Mouse (Mus musculus) forebrain, embryonic 11.5 days (tissue): ENCODE data around the gene Dlat. TPM values are rescaled to one million over a fixed set of nuclear protein-coding genes. Genes with fewer than 3 reads are reported as not detected.

ENCODE experiments used
- ATAC-seq: fragments of 200-750 bp; cut with Nextera tagmentation; replicated peaks from 2 replicates; pipeline ENCODE4 v1.8.0; 2017; ENCODE audit warnings: moderate TSS enrichment; ENCODE audit not compliant: low FRiP score
- DNase-seq: peaks from one replicate; pipeline ENCODE4 v3.0.0-alpha.2; 2017; ENCODE audit warnings: low spot score
- H3K27ac ChIP-seq: fragments of 300-500 bp; sonication (generic); 2 replicates; pipeline ENCODE4 v1.5.1; 2014; ENCODE audit warnings: low read depth, low read length
- H3K27me3 ChIP-seq: fragments of 300-500 bp; sonication (generic); 2 replicates; pipeline ENCODE4 v1.6.1; 2014; ENCODE audit warnings: mild to moderate bottlenecking, low read length, mixed read lengths; ENCODE audit not compliant: control insufficient read depth, insufficient read depth
- H3K36me3 ChIP-seq: fragments of 300-500 bp; sonication (generic); 2 replicates; pipeline ENCODE4 v1.6.1; 2014; ENCODE audit warnings: mild to moderate bottlenecking, low read length, moderate library complexity, mixed read lengths; ENCODE audit not compliant: control insufficient read depth, insufficient read depth
- H3K4me1 ChIP-seq: fragments of 300-500 bp; sonication (generic); replicated peaks from 2 replicates; pipeline ENCODE4 v1.6.1; 2014; ENCODE audit warnings: low read length, mixed read lengths; ENCODE audit not compliant: control insufficient read depth, insufficient read depth
- H3K4me2 ChIP-seq: fragments of 300-500 bp; sonication (generic); 2 replicates; pipeline ENCODE4 v1.6.1; 2014; ENCODE audit warnings: low read depth, mild to moderate bottlenecking, low read length, moderate library complexity, mixed read lengths; ENCODE audit not compliant: severe bottlenecking
- H3K4me3 ChIP-seq: fragments of 300-500 bp; sonication (generic); 2 replicates; pipeline ENCODE4 v1.5.1; 2014; ENCODE audit warnings: low read depth, low read length
- H3K9ac ChIP-seq: fragments of 300-500 bp; sonication (generic); 2 replicates; pipeline ENCODE4 v1.6.1; 2014; ENCODE audit warnings: low read length
- H3K9me3 ChIP-seq: fragments of 300-500 bp; sonication (generic); 2 replicates; pipeline ENCODE4 v1.6.1; 2016; ENCODE audit warnings: low read length, mixed read lengths; ENCODE audit not compliant: control insufficient read depth
- WGBS: fragments of 180-500 bp; shearing (Covaris S2); extraction: QIAGEN DNeasy Blood & Tissue Kit; methylation state at CpG from one replicate; pipeline ENCODE4 v1.1.7; 2014; 5-methylcytosine and 5-hydroxymethylcytosine counted together
- polyA plus RNA-seq: library from polyadenylated mRNA; unstranded; fragments of >200 nt; fragmentation: Nextera tagmentation; extraction: Ambion mirVana; gene quantifications from 2 replicates; pipeline ENCODE4 v1.2.1, GENCODE M21; 2014

Gene Dlat
- polyA plus RNA-seq, 1 experiment from 2014 or later: 57.7 TPM

DNA sequence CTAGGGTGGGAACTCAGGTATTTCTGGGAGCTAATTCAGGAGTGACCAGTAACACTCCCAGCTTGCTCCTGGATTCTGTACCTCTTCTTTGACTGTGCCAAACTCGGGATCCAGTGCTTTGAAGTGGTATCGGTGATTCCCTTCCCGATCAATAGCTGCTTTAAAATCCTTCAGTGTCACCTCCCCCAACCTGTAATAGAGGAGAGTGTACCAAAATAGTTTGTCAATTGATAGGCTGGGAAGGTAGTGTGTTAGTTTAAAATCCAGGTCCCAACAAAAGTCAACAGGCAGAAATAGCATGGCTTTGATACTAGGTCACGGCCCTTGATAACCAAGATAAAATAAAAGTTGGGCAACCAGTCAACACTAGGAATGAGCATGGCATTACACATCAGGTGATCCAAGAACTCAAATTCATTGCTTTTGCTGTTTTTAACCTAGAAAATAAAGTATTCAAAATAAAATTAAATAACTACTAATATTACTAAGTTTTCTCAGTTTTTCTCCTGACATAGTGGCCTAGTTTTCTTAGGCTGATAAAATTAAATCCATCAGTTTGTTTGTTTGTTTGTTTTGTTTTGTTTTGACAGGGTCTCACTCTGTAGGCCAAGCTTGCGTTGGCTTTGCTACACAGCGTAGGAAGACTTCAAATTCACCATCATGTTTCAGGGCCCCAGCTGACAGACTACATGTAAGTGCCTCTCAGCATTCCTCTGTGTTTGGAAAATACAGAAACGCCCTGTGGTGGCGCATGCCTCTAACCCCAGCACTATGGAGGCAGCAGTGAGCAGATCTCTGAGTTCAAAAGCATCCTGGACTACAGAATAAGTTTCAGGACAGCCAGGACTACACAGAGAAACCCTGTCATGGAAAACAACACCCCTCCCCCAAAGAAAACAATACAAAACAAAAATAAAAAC, 8.3 kb upstream of the Dlat start:
- H3K9ac ChIP-seq: no peak overlapping the region
- no peaks in the 10 kb centered on the region for H3K4me1 ChIP-seq
- DNase-seq: no peak
- H3K4me3 ChIP-seq: no peak overlapping the region
- no peak for ATAC-seq
- no peaks in the 10 kb centered on the region for H3K9me3 ChIP-seq
- H3K27ac ChIP-seq: no peak overlapping the region
- H3K4me2 ChIP-seq: no peak overlapping the region
- no peaks in the 10 kb centered on the region for H3K36me3 ChIP-seq
- H3K27me3 ChIP-seq: no peaks in the 10 kb centered on the region
- 83% methylated on average over 8 of the region's 8 CpGs for WGBS

DNA sequence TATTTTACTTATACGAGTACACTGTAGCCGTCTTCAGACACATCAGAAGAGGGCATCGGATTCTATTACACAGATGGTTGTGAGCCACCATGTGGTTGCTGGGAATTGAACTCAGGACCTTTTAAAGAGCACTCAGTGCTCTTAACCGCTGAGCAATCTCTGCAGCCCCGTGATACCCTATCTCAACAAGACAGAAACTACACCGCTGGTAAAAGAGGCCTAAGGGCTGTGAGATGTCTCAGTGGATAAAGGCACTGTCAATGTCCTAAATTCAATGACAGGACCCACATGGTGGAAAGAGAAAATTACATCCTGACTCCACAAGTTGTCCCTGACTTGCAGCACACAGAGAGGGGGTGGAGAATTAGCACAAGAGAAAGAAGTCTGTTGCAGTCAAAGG, 6.9 kb upstream of the Dlat start:
- H3K27ac ChIP-seq: no peak overlapping the region
- H3K36me3 ChIP-seq: no peaks in the 10 kb centered on the region
- no peak for ATAC-seq
- 84% methylated on average over 6 of the region's 6 CpGs for WGBS
- H3K4me2 ChIP-seq: no peak overlapping the region
- no peak for DNase-seq
- no peak overlapping the region for H3K9ac ChIP-seq
- H3K4me1 ChIP-seq: no peaks in the 10 kb centered on the region
- H3K9me3 ChIP-seq: no peaks in the 10 kb centered on the region
- no peaks in the 10 kb centered on the region for H3K27me3 ChIP-seq
- H3K4me3 ChIP-seq: no peak overlapping the region

DNA sequence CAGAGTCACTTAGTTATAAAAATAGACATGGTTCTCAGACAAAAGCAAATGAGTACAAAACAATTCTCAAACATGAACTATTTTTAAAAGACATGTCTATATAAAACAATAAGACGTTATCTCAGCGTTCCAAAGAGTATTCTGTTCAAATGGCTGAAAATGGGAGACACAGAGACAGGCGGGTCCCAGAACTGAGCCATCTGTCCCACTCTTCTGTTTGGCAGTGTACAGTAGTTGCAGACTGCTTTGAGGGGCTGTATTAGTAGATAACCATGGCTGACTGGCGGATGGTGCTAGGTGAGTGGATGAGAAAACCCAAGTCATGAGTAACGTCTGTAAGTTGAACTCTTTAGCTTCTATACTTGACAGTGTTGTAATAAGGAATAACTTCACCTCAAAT, 5.2 kb upstream of the Dlat start:
- WGBS: 91% methylated on average over 5 of the region's 5 CpGs
- ATAC-seq: no peak
- no peaks in the 10 kb centered on the region for H3K9me3 ChIP-seq
- H3K4me2 ChIP-seq: no peak overlapping the region
- no peak for DNase-seq
- no peaks in the 10 kb centered on the region for H3K27me3 ChIP-seq
- H3K27ac ChIP-seq: no peak overlapping the region
- no peak overlapping the region for H3K4me3 ChIP-seq
- no peak overlapping the region for H3K9ac ChIP-seq
- no peaks in the 10 kb centered on the region for H3K36me3 ChIP-seq
- H3K4me1 ChIP-seq: no peaks in the 10 kb centered on the region

DNA sequence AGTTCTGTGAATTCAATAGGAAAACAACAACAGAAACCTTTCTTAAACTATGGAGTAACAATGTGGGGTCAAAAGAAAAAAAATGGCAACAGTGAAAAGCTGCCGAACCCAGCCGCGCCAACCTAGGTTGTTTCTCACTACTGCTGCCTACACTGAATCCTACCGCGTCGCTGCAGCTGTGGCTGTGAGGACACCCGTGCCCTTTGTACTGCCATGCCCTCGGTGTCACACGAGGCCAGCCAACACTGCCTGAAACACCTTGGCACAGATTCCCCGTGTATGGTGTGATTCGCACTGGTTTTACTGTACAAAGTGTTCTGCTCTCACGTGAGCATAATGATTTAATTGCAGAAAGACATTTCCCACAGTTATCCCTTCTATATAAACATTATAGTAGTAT, 851 bp upstream of the Dlat start:
- peak overlapping the region; percentile 84 for H3K4me2 ChIP-seq
- no peak for DNase-seq
- ATAC-seq: no peak
- H3K36me3 ChIP-seq: no peaks in the 10 kb centered on the region; the same call in 1 of the 2 replicates
- H3K27ac ChIP-seq: no peak overlapping the region
- peaks cover 2% of the 10 kb centered on the region; the same call in 1 of the 2 replicates for H3K4me1 ChIP-seq
- H3K9ac ChIP-seq: no peak overlapping the region
- peak overlapping the region; percentile 84 for H3K4me3 ChIP-seq
- whole genome bisulfite sequencing: 18% methylated on average over 12 of the region's 12 CpGs
- H3K27me3 ChIP-seq: no peaks in the 10 kb centered on the region
- H3K9me3 ChIP-seq: no peaks in the 10 kb centered on the region

DNA sequence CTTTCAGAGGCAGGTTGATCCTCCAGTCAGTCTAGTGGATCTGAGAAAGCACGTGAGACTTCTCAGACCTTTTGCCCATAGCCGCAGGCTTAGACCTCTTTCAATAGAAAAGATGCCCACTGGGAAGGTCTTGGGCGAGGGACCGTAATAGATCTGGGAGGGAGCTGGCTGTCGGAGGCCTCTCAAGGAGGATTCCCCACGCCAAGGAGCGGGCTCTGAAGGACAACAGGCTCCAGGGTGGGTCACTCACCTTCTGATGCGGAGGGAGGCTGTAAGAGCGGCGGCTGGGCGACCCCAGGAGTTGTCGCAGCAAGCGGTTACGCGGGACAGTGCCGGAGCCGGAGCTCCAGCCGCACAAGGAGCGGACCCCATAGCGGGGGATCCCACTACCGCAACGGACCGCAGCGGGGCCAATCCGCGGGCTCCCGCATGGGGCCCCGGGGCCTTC, 615 bp downstream of the Dlat start:
- ATAC-seq: no peak
- Histone ChIP-seq H3K36me3 (no peaks in the 10 kb centered on the region; the same call in 1 of the 2 replicates), H3K4me2 (peak overlapping the region; percentile 84), H3K4me3 (peak overlapping the region; percentile 84), H3K9ac (peak overlapping the region; percentile 89), H3K9me3 (no peaks in the 10 kb centered on the region), H3K27me3 (no peaks in the 10 kb centered on the region), H3K4me1 (peaks cover 2% of the 10 kb centered on the region; the same call in 1 of the 2 replicates), H3K27ac (peak overlapping the region; percentile 71; the same call in 1 of the 2 replicates)
- under 1% methylated on average over 28 of the region's 28 CpGs for WGBS
- DNase-seq: no peak

DNA sequence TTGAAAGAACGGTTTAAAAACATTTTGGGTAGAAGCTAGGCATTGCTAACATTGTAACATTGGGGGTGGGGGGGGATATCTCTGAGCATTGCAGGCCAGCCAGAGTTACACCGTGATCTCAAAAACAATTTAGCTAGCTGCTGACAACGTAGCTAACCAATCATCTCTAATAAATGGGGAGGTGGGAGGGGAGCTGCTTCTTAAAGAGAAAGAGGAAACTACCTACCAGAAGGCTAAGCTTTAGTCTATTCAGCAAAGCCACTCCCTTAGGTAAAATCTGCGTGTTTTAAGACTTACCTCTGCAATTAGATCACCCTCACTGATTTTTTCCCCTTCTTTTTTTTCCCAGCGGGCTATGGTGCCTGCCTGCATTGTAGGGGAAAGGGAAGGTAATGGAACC, 1.2 kb downstream of the Dlat start:
- no peak for DNase-seq
- Histone ChIP-seq H3K4me1 (peaks cover 2% of the 10 kb centered on the region; the same call in 1 of the 2 replicates), H3K4me2 (peak overlapping the region; percentile 84), H3K4me3 (peak overlapping the region; percentile 84), H3K9ac (peak overlapping the region; percentile 89), H3K27ac (no peak overlapping the region), H3K36me3 (peaks cover under 1% of the 10 kb centered on the region; the same call in 1 of the 2 replicates), H3K27me3 (no peaks in the 10 kb centered on the region), H3K9me3 (no peaks in the 10 kb centered on the region)
- ATAC-seq: no peak
- 28% methylated on average over 5 of the region's 5 CpGs for WGBS

DNA sequence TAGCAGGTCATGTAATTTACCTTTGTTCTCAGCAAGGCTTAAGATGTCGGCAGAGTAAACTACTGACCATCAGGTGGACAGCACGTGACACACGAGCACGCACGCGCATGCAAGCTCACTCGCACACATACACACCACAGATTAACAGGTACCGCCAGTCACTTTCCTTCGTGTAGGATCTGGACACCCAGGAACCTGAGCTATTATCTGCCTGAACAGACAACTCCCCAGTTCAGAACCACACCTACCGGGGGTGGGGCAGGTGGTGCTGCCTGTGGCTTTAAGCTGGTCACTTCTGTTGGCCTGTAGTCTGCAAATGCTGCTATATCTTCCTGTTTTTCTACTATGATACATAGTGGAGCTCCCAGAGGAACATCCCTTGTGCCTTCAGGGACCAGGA, 9.1 kb downstream of the Dlat start:
- Histone ChIP-seq H3K27me3 (no peaks in the 10 kb centered on the region), H3K9ac (no peak overlapping the region), H3K4me3 (no peak overlapping the region), H3K4me2 (no peak overlapping the region), H3K9me3 (no peaks in the 10 kb centered on the region), H3K4me1 (no peaks in the 10 kb centered on the region), H3K36me3 (peaks cover 10% of the 10 kb centered on the region; the same call in 1 of the 2 replicates), H3K27ac (no peak overlapping the region)
- DNase-seq (no peak), ATAC-seq (no peak)
- 93% methylated on average over 10 of the region's 10 CpGs for WGBS

DNA sequence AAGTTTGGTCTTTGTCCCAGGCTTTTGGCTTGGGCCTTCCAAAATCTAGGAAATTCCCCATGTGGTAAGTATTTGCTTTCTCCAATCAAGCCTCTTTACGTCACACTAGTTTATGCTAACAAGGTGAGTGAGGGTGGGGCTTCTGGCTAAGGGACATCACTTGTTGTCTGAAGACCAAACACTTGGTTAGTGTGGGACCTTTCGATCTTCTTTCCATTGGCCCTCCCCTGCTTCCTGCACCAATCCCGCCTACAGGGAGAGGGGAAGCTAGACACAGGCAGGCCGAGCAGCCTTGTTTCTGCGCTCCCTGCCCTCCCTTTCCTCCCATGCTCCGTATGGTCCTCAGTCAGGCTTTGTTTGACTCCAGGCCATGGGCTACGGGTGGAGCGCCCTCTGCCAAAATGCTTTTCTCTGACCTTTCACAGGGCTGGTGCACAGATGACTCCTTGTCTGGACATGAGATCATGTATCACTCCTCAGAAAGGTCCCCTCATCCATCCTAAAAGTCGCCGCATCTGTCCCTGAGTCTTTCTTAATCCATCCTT, 12.7 kb downstream of the Dlat start:
- H3K9ac ChIP-seq: no peak overlapping the region
- no peaks in the 10 kb centered on the region for H3K27me3 ChIP-seq
- no peak overlapping the region for H3K4me3 ChIP-seq
- WGBS: 75% methylated on average over 10 of the region's 10 CpGs
- ATAC-seq (no peak), DNase-seq (no peak)
- H3K9me3 ChIP-seq: no peaks in the 10 kb centered on the region
- no peak overlapping the region for H3K4me2 ChIP-seq
- no peak overlapping the region for H3K27ac ChIP-seq
- no peaks in the 10 kb centered on the region for H3K4me1 ChIP-seq
- H3K36me3 ChIP-seq: peaks cover 12% of the 10 kb centered on the region; the same call in 1 of the 2 replicates
